Mouse (Mus musculus) midbrain, embryonic 10.5 days (tissue): ENCODE measurements around the gene Sycp2l. TPM values are rescaled to one million over a fixed set of nuclear protein-coding genes. Genes with fewer than 3 reads are reported as not detected.

Experiments
- DNase-seq: peaks from one replicate; pipeline ENCODE4 v3.0.0-alpha.2; 2017; ENCODE audit warnings: low spot score
- H3K27ac ChIP-seq: fragments of 300-500 bp; sonication (generic); replicated peaks from 2 replicates; pipeline ENCODE4 v1.5.1; 2016; ENCODE audit warnings: mild to moderate bottlenecking
- H3K27me3 ChIP-seq: fragments of 300-500 bp; sonication (generic); 2 replicates; pipeline ENCODE4 v1.6.1; 2016; ENCODE audit warnings: low read depth, mild to moderate bottlenecking; ENCODE audit not compliant: poor library complexity, severe bottlenecking
- H3K36me3 ChIP-seq: fragments of 300-500 bp; sonication (generic); 2 replicates; pipeline ENCODE4 v1.6.1; 2016; ENCODE audit warnings: mild to moderate bottlenecking, moderate library complexity
- H3K4me1 ChIP-seq: fragments of 300-500 bp; sonication (generic); 2 replicates; pipeline ENCODE4 v1.6.1; 2016
- H3K4me3 ChIP-seq: fragments of 300-500 bp; sonication (generic); 2 replicates; pipeline ENCODE4 v1.5.1; 2016; ENCODE audit warnings: mild to moderate bottlenecking, moderate library complexity
- H3K9me3 ChIP-seq: fragments of 300-500 bp; sonication (generic); replicated peaks from 2 replicates; pipeline ENCODE4 v1.6.1; 2016; ENCODE audit warnings: mild to moderate bottlenecking
- WGBS: fragments of 180-500 bp; shearing (Covaris S2); methylation state at CpG from one replicate; pipeline ENCODE4 v1.1.7; 2016; 5-methylcytosine and 5-hydroxymethylcytosine counted together
- polyA plus RNA-seq: library from polyadenylated mRNA; unstranded; fragments of >200 nt; fragmentation: Nextera tagmentation; extraction: Ambion mirVana; gene quantifications from 2 replicates; pipeline ENCODE4 v1.2.1, GENCODE M21; 2016

Sycp2l gene
- polyA plus RNA-seq, 1 experiment from 2014 or later, result not detected

DNA sequence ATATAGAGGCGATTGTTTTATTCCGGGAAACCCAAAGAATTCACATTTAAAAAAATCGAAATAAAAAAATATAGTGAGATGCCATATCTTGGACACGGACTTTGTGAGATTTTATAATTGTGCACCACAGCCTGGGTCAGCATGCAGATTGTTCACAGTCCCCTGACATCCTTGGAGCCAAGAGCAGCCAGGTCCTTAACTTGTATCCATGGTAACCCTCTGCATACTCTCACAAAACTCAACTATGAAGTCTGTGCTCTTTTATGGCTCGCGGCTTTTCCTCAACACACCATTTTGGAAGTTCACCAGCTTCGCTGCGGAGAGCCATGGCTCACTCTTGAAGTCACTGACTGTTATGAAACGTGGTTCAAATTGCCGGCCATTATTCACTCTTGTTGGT lies 19.9 kb upstream of the Sycp2l start:
- WGBS, result 90% methylated on average over 10 of the region's 10 CpGs
- no peak for DNase-seq
- Histone ChIP-seq H3K36me3 (no peaks in the 10 kb centered on the region), H3K4me3 (no peak overlapping the region), H3K27me3 (no peaks in the 10 kb centered on the region), H3K27ac (no peak overlapping the region), H3K9me3 (no peaks in the 10 kb centered on the region), H3K4me1 (peaks cover 10% of the 10 kb centered on the region)

DNA sequence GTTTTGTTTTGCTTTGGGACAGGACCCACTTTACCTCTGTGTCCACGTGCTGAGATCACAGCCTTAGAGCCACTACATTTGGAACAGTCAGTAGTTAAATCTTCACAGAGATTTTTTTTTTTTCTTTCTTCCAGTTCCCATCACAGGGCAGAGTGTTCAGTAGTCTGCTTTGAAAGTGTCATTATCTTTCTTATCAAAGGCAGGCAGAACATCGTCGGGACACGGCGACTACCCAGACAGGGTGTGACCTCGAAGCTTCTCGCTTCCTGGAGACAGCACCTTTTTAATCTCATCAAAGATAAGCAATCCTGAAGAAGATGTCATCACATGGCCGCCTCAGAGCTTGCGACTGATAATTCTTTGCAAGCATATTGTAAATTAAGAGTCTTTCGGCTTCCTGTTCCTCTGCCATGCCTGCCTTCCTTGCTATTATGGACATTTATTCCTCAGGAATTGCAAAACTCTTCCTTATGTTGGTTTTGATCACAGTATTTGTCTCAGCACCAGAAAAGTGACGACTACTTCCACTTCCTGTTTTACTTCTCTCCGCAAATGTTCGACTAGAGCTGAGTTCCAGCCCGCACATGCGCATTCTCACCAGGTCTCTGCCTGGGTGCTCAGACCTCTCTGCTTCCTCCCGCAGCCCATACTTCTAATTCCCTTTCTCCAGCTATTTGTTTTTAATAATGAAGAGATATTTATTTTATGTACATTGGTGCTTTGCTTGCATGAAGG lies 16.6 kb upstream of the Sycp2l start:
- Histone ChIP-seq H3K4me3 (no peak overlapping the region), H3K4me1 (peaks cover 5% of the 10 kb centered on the region; the same call in 1 of the 2 replicates), H3K27me3 (no peaks in the 10 kb centered on the region), H3K27ac (no peak overlapping the region), H3K9me3 (no peaks in the 10 kb centered on the region), H3K36me3 (no peaks in the 10 kb centered on the region)
- no peak for DNase-seq
- WGBS, result 84% methylated on average over 16 of the region's 16 CpGs

DNA sequence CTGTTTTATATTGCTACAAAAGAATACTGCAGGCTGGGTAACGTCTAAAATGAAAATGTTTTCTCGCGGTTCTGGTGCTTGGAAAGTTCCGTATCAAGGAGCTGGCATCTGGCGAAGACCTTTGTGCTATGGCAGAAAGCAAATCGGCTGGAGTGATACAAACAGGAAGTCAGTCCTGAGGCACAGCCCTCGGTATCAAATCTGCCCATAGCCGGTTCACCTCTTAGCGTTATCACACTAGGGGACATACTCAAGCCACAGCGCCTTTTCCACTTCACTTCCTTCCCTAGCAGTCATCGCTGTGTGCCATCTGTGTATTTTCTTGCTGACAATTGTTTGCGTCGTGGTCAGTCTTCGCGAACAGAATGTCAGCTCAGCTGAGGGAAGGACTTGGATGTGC lies 15.8 kb upstream of the Sycp2l start:
- Histone ChIP-seq H3K36me3 (no peaks in the 10 kb centered on the region), H3K4me3 (no peak overlapping the region), H3K27ac (no peak overlapping the region), H3K27me3 (no peaks in the 10 kb centered on the region), H3K4me1 (no peaks in the 10 kb centered on the region), H3K9me3 (no peaks in the 10 kb centered on the region)
- 92% methylated on average over 15 of the region's 15 CpGs for WGBS
- DNase-seq, result no peak

DNA sequence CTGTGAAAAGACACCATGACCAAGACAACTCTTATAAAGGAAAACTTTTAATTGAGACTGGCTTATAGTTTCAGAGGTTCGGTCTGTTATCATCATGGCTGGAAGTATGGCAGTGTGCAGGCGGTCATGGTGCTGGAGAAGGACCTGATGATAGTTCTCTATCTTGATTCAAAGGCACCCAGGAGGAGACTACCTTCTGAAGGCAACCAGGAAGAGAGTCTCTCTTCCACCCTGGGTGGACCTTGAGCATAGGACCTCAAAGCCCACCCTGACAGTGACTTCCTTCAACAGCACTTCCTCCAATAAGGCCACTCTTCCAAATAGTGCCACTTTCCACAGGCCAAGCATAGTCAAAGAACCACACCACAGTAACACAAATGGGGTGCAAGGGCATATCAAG lies 14.1 kb upstream of the Sycp2l start:
- no peak overlapping the region for H3K27ac ChIP-seq
- 98% methylated on average over 2 of the region's 2 CpGs for WGBS
- H3K36me3 ChIP-seq, result no peaks in the 10 kb centered on the region
- no peak overlapping the region for H3K4me3 ChIP-seq
- no peaks in the 10 kb centered on the region for H3K4me1 ChIP-seq
- DNase-seq, result no peak
- H3K9me3 ChIP-seq, result no peaks in the 10 kb centered on the region
- H3K27me3 ChIP-seq, result no peaks in the 10 kb centered on the region

DNA sequence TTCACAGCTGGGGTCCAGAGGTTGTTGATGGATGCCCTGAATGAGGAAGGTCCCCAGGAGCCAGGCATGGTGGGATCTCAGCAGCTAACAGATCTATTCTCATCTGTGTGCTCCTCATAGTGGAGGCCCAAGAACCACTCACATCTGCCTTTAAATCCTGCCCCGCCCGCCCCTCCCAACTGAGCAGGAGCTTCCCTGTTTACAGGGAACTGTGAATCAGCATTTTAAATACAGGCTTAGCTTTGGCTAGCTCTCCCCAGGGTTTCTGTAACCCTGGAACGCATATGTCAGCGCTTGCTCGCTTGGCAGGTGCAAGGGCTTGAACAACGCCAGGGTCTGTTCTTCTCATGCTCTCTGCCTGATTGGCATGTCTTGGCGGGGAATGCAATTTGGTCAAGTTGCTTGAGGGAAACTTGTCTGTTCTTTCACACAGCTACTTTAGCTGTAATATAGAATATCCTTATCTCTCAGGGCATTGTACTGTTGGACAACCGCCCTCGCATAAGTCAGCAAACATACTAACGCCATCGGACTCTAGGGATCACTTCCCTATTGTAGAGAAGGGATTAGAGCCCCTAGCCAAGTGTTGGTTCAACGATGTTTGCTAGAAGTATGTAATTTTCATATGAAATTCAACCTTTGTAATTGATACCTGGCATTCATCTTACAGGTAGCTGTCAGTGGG lies 10.1 kb upstream of the Sycp2l start:
- Histone ChIP-seq H3K27ac (no peak overlapping the region), H3K9me3 (no peaks in the 10 kb centered on the region), H3K4me1 (no peaks in the 10 kb centered on the region), H3K36me3 (no peaks in the 10 kb centered on the region), H3K27me3 (no peaks in the 10 kb centered on the region), H3K4me3 (no peak overlapping the region)
- 71% methylated on average over 12 of the region's 12 CpGs for WGBS
- DNase-seq, result no peak

DNA sequence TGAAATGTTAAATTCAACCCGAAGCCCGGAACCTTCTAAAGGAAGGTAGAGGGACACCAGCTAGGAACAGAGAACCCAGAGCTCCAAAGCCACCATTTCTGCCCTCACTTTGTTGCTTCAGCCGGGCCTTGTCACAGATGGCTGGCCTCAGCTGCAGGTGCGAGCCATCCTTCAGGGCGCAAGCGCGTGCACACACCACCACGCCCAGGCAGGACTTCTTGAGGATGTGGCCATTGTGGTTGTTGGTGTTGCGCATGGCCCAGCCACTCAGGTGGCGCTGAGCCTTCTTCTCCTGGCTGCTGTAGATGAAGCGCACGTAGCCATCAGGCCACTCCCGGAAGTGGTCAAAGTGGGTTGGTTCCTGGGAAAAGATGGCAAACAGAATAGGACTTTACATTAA lies 8.6 kb upstream of the Sycp2l start:
- DNase-seq, result no peak
- Histone ChIP-seq H3K4me1 (no peaks in the 10 kb centered on the region), H3K36me3 (no peaks in the 10 kb centered on the region), H3K9me3 (no peaks in the 10 kb centered on the region), H3K27ac (no peak overlapping the region), H3K27me3 (0 out of 2 replicates have a peak, but pooled peaks cover 5% of the 10 kb centered on the region), H3K4me3 (no peak overlapping the region)
- 96% methylated on average over 13 of the region's 13 CpGs for WGBS

DNA sequence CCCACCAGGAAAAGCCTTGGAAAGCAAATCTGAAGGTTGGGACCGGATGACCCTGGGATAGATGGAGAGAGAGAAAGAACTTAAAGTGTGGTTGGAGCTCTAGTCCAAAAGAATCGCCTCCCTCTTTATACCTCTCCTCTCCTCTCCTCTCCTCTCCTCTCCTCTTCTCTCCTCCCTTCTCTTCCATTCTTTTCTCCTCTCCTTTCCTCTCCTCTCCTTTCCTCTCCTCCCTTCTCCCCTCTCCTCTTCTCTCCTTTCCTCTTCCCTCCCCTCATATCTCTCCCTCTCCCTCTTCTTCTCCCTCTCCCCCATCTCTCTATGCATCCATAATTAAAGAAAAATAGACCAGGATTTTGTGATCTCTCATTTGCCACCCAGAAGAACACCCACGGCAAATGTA lies 3.2 kb upstream of the Sycp2l start, which contains the start of gene Gcm2:
Gene Gcm2, minus strand, starts transcription at position 101 of the 400 bp plus-strand sequence.
- Histone ChIP-seq H3K36me3 (no peaks in the 10 kb centered on the region), H3K4me3 (no peak within 1 kb of the TSS), H3K4me1 (peaks cover 8% of the 10 kb centered on the region), H3K27ac (no peak within 1 kb of the TSS), H3K27me3 (peaks cover 27% of the 10 kb centered on the region), H3K9me3 (no peaks in the 10 kb centered on the region)
- no peak for DNase-seq
- 87% methylated on average over 3 of the region's 3 CpGs for WGBS

DNA sequence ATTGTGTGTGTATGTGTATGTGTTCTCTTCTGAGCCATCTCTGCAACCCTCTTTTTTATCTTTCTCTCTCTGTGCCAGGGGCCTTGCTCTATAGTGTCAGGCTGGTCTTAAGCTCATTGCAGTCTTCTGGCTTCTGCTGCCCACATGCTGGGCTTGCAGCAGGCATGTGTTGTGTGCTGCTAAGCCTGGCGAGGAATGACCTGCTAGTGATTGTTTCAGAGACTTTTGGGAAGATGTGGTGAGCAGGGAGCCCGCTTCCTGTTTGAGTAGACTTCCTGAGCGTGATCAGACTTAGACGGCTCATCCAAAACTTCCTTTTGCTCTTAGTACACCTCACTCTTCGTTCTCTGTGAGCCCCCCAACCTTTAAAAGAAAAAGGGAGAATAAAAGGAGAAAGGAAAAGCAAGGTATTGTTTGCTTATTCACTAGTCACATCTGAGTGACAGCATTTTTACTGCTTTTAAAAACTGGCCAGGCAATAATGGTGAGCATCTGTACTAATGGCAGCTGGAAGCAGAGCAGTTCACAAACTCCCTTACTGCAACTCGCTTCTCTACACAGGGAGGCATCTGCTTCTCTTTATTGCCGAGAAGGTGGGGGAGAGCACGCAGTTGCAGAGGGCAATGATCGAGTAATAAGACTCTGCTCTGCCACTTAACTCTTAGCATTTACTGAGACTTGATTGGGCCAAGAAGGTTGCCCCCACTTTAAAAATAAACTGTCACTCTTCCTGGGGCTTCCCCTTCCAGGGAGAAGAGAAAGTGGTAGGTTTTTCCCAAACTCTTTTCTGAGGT lies 5.2 kb downstream of the Sycp2l start:
- Histone ChIP-seq H3K27ac (no peak overlapping the region), H3K27me3 (peaks cover 9% of the 10 kb centered on the region), H3K4me1 (peaks cover 1% of the 10 kb centered on the region), H3K4me3 (no peak overlapping the region), H3K36me3 (no peaks in the 10 kb centered on the region), H3K9me3 (no peaks in the 10 kb centered on the region)
- DNase-seq, result no peak
- 50% methylated on average over 9 of the region's 9 CpGs for WGBS

DNA sequence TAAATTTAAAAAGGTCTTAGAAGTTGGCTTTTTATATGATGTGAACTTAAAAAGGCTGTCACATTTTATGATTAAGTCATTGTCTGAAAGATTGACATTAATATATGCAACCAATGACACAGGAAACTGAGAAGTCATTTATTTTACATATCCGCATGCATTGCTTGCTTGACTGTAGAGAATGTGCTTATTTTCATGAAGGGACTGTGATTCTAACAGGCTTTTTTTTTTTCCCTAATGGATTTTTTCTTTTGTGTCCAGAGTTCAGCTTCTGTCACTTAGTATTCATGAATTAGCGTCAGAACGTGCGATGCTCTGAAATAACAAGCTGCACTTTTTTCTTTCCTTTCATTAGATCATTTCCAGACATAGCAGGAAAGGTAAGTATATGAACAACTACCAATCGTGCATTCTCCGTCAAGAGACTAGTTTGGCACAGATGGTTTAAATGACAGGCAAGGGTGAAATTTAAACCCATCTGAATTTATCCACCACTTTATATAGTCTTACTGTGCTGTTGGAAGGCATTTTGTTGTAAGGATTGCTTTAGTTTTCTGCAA lies 9.6 kb downstream of the Sycp2l start:
- no peaks in the 10 kb centered on the region for H3K27me3 ChIP-seq
- no peak overlapping the region for H3K4me3 ChIP-seq
- WGBS, result 94% methylated on average over 6 of the region's 6 CpGs
- no peak overlapping the region for H3K27ac ChIP-seq
- no peak for DNase-seq
- H3K36me3 ChIP-seq, result no peaks in the 10 kb centered on the region
- H3K4me1 ChIP-seq, result no peaks in the 10 kb centered on the region
- no peaks in the 10 kb centered on the region for H3K9me3 ChIP-seq

DNA sequence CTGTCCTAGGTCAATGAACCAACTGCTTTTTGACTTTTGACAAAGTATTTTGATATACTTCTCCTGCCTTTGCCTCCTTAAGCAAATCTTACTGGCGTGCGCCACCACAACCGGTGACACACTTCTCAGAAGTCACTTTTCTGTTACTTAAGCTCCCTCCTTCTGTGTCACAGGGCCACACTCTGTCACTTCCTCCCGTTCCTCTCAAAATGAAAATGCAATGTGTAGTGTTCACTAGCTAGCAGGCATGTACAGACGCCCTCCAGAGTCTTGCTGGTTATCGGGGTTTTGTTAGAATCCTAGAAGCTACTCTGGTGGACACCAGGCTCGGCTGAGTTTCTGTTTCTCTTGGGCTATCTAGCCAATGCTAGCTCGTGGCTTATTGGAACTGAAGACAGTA lies 14.2 kb downstream of the Sycp2l start:
- no peak overlapping the region for H3K27ac ChIP-seq
- H3K27me3 ChIP-seq, result no peaks in the 10 kb centered on the region
- H3K4me3 ChIP-seq, result no peak overlapping the region
- no peaks in the 10 kb centered on the region for H3K36me3 ChIP-seq
- DNase-seq, result no peak
- WGBS, result 89% methylated on average over 8 of the region's 8 CpGs
- no peaks in the 10 kb centered on the region for H3K9me3 ChIP-seq
- no peaks in the 10 kb centered on the region for H3K4me1 ChIP-seq

DNA sequence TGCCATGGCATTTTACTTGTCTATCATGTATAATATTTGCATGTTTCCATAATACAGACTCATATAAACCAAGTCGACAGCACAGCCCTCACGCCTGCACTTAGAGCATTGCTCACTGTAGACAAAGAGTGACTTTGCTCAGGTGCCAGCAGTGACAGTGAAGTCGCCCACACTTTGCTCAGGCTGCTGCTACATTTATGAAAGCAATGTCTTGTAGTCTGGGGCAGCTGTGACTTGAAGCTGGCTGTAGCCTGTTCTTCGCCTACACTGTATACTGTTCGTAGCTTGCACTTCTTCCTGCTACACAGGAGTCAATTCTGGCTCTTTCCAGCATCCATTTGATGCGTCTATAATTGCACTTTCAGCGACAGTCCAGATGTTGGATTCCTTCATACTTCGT lies 15.0 kb downstream of the Sycp2l start:
- no peak overlapping the region for H3K4me3 ChIP-seq
- no peaks in the 10 kb centered on the region for H3K4me1 ChIP-seq
- no peaks in the 10 kb centered on the region for H3K36me3 ChIP-seq
- no peak overlapping the region for H3K27ac ChIP-seq
- H3K9me3 ChIP-seq, result no peaks in the 10 kb centered on the region
- H3K27me3 ChIP-seq, result no peaks in the 10 kb centered on the region
- 91% methylated on average over 8 of the region's 8 CpGs for WGBS
- no peak for DNase-seq

DNA sequence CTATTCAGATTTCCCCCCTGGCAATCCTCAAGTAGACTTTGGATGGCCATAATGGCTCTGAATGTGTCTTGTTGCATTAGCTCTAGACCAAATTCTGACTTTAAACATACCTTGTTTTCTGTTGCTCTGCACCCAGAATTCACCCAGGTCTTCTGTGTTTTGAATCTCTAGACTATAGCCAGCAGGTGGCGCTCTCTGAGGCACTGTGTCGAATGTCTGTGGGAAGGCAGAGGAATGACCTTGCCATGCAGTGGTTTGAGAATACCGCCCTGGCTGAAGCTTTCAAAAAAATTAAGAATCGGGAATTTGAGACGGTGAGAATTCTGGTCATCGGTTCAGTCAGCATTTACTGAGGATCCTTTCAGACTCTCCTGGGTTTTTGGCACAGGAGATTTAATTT lies 20.8 kb downstream of the Sycp2l start:
- WGBS, result 15% methylated on average over 6 of the region's 6 CpGs

More for the DNA sequence above, 20.8 kb downstream of the Sycp2l start:
- Histone ChIP-seq H3K4me3 (no peak overlapping the region), H3K4me1 (no peaks in the 10 kb centered on the region), H3K36me3 (no peaks in the 10 kb centered on the region), H3K27me3 (no peaks in the 10 kb centered on the region), H3K9me3 (no peaks in the 10 kb centered on the region), H3K27ac (no peak overlapping the region)
- peak; percentile 68 for DNase-seq
